Mouse (Mus musculus): Measurements from ENCODE around the gene Gtsf1l.

DNA sequence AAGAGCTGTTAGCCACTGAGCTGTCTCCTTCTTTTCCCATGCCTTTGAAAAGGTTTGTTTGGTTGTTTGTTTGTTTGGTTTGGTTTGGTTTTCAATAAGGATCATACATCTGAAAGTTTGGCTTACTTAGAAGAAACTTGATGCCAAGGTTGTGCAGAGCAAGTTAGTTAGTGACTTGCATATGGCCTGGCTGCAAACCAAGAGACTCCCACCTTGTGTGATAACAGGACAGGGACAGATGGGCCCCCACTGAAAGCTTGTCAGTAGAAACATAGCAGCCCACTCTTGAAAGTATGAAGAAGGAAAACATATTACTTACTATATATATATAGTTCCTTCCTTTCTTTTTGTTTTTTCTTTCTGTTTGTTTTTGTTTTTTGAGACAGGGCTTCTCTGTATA lies 49.3 kb upstream of the Gtsf1l start:
- no peak for TF ChIP-seq POLR2A (IDR thresholded peaks at IDR 0.05; ENCODE audit: insufficient read depth, low read length)
- no peak for TF ChIP-seq CTCF (IDR thresholded peaks at IDR 0.05; ENCODE audit: low read depth, low read length)
- TF ChIP-seq EP300 (IDR thresholded peaks at IDR 0.05; ENCODE audit: insufficient read depth, low read depth, low read length): no peak

Data from ES-Bruce4 (cell line).